Mouse (Mus musculus): ENCODE results near the gene Exoc6b. TPM values are rescaled to one million over a fixed set of nuclear protein-coding genes. Genes with fewer than 3 reads are reported as not detected.
A peak's percentile ranks its signal among the peaks of the same experiment; 100 is the strongest.

The Exoc6b gene
- polyA plus RNA-seq, 1 experiment from 2014 or later: 34.2 TPM

DNA sequence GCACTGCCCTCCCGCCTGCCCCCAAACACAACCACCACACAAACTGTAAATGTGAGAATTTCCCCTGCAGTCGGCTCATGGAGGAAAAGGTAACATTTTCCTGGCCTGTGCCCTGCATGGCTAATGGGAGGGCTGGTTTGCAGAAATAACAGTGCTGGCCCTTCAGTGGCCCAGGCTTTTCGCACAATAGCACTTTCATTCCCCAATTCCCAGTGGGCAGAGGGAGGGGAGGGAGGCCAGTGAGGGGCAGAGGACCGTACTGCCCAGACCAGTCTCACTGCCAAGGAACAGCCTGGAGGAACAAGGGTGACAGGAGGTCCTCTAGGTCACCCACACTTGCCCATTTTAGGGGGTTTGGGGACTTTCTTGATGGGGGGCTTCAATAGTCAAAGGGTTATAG, 491.4 kb downstream of the Exoc6b start:
- Histone ChIP-seq H3K36me3 (no peaks in the 10 kb centered on the region), H3K4me3 (no peak overlapping the region), H3K9me3 (no peaks in the 10 kb centered on the region), H3K27me3 (peaks cover 56% of the 10 kb centered on the region), H3K9ac (no peak overlapping the region), H3K4me1 (peaks cover 12% of the 10 kb centered on the region), H3K27ac (no peak overlapping the region), H3K4me2 (no peak overlapping the region)
- ATAC-seq (ENCODE audit: borderline replicate concordance, extremely low read depth, low FRiP score, low TSS enrichment): no peak
- WGBS: 73% methylated on average over 4 of the region's 4 CpGs

DNA sequence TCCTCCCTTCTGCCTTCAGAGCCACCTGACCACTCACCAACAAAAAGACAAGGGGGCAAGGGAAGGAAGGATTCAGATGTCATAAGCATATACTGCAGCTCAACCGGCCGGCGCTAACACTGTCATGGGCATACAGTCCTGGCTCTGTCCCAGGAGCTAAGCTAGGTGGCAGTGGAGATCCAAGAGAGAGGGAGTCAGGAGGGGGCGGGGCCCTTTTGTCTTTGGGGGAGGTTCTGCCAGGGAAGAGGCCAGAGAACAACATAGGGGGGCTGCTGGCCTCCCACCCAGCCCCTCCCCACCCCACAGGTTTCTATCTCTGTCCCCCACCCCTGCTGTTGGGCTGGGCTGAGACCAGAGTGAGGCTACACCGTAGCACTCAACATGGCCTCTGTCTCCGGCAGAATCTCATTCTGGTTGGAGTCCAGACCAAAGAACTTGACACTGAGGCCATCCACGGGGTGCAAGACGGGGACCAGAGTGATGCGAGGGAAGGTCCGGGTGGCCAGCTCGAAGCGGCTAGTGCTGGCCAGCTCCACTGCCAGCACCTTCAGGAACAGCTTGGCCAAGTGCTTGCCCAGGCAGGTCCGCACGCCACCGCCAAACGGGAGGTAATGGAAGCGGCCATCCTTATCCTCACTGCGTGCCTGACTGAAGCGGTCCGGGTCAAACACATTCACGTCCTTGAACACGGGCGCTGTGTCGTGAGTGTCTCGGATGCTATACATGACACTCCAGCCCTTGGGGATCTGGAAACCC, 495.2 kb downstream of the Exoc6b start:
- H3K36me3 ChIP-seq: no peaks in the 10 kb centered on the region
- peaks cover 26% of the 10 kb centered on the region for H3K27me3 ChIP-seq
- ATAC-seq (ENCODE audit: borderline replicate concordance, extremely low read depth, low FRiP score, low TSS enrichment): no peak
- no peak overlapping the region for H3K9ac ChIP-seq
- H3K4me2 ChIP-seq: peak overlapping the region; percentile 3; the same call in 1 of the 2 replicates
- no peak overlapping the region for H3K27ac ChIP-seq
- H3K9me3 ChIP-seq: no peaks in the 10 kb centered on the region
- 0 out of 2 replicates have a peak, but pooled peaks cover 11% of the 10 kb centered on the region for H3K4me1 ChIP-seq
- WGBS: 38% methylated on average over 24 of the region's 25 CpGs
- no peak overlapping the region for H3K4me3 ChIP-seq

DNA sequence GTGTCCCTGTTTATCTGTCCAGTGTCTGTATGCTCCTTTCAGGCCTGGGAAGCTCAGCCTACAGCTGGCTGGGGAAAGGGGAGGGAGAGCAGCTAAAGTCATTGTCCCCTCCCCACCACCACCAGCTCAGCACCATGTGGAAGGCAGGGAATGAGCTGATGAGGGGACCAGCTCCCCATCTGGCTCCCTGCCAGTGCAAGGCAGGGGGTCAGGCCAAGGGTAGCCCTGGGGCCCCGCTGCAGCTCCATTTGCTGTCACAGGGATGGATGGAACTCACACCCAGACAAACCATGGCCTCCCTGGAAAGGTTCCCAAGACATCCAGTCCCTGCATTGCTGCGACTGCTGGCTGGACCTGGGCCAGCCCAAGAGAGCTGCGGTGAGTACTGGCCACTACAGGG, 499.3 kb downstream of the Exoc6b start:
- WGBS: 16% methylated on average over 3 of the region's 3 CpGs
- Histone ChIP-seq H3K4me1 (0 out of 2 replicates have a peak, but pooled peaks cover 11% of the 10 kb centered on the region), H3K27ac (no peak overlapping the region), H3K9ac (no peak overlapping the region), H3K4me3 (no peak overlapping the region), H3K4me2 (no peak overlapping the region), H3K9me3 (no peaks in the 10 kb centered on the region), H3K36me3 (no peaks in the 10 kb centered on the region), H3K27me3 (peaks cover 19% of the 10 kb centered on the region)
- peak; percentile 25; the same call in 1 of the 2 replicates for ATAC-seq (ENCODE audit: borderline replicate concordance, extremely low read depth, low FRiP score, low TSS enrichment)

DNA sequence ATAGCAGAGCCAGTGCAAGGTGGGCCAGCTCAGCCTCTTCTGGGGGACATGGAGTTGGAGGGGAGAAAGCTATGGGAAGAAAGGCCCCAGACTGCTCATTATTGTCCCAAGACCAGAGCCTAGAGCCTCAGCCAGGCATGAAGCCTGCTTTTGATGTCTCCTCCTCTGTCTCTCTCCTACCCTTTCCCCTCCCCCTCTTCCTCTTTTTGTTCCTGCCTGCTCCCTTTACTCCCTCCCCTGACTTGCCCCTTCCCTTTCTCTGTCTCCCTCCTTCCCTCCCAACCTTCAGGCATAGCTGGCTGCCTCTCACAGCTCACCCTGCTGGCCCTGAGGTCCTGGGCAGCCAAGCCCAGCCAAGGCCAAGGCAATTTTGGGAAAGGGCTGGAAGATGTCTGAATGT, 499.7 kb downstream of the Exoc6b start:
- no peak overlapping the region for H3K27ac ChIP-seq
- H3K4me2 ChIP-seq: no peak overlapping the region
- H3K9ac ChIP-seq: no peak overlapping the region
- no peaks in the 10 kb centered on the region for H3K9me3 ChIP-seq
- ATAC-seq (ENCODE audit: borderline replicate concordance, extremely low read depth, low FRiP score, low TSS enrichment): peak; percentile 21; the same call in 1 of the 2 replicates
- H3K36me3 ChIP-seq: no peaks in the 10 kb centered on the region
- 0 out of 2 replicates have a peak, but pooled peaks cover 11% of the 10 kb centered on the region for H3K4me1 ChIP-seq
- H3K27me3 ChIP-seq: peaks cover 15% of the 10 kb centered on the region
- no peak overlapping the region for H3K4me3 ChIP-seq

DNA sequence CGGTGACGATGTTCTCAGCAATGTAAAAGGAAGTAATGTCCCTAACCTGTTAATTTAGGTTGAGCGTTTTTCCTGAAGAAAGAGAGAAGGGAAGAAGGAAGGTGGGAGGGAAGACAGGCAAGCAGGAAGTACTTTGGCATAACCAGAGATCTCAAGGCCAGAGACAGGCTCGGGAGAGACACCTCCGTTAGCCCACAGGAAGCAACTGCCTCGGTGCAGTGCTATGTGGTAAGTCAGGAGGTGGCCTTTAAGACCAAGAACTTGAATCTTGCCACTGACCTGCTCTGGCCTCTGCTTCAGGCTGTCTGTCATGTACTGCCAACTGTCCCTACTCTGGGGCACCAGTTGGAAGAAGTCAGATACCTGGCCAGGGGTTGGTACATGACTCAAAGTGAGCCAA, 500.4 kb downstream of the Exoc6b start:
- H3K9ac ChIP-seq: no peak overlapping the region
- WGBS: 69% methylated on average over 6 of the region's 6 CpGs
- H3K27me3 ChIP-seq: peaks cover 9% of the 10 kb centered on the region; the same call in 1 of the 2 replicates

More for the DNA sequence above, 500.4 kb downstream of the Exoc6b start:
- H3K4me2 ChIP-seq: no peak overlapping the region
- no peak overlapping the region for H3K27ac ChIP-seq
- no peaks in the 10 kb centered on the region for H3K36me3 ChIP-seq
- H3K9me3 ChIP-seq: no peaks in the 10 kb centered on the region
- H3K4me1 ChIP-seq: 0 out of 2 replicates have a peak, but pooled peaks cover 11% of the 10 kb centered on the region
- ATAC-seq (ENCODE audit: borderline replicate concordance, extremely low read depth, low FRiP score, low TSS enrichment): no peak
- no peak overlapping the region for H3K4me3 ChIP-seq

Other genes with a start within 250 kb of the Exoc6b start
- gene Spr, start 68.3 kb upstream of the Exoc6b start, polyA plus RNA-seq (2015; fragmentation: Nextera tagmentation; extraction: Ambion mirVana): 65.5 and 70.2 TPM in 2 replicates
- not detected in 2 replicates for gene Emx1, start 117.9 kb upstream of the Exoc6b start, polyA plus RNA-seq (2015; fragmentation: Nextera tagmentation; extraction: Ambion mirVana)

Measured in lung, embryonic 15.5 days (tissue).